Mouse (Mus musculus) bone marrow macrophage, adult 2 months (primary cell): ENCODE data around the gene Pf4. TPM values are rescaled to one million over a fixed set of nuclear protein-coding genes. Genes with fewer than 3 reads are reported as not detected.

Experiments
- H3K27ac ChIP-seq: 2 replicates; pipeline ENCODE4 v1.5.1; 2012; ENCODE audit warnings: low read depth, low read length; ENCODE audit not compliant: insufficient read depth
- H3K4me1 ChIP-seq: 2 replicates; pipeline ENCODE4 v1.6.1; 2012; ENCODE audit warnings: low read length; ENCODE audit not compliant: control insufficient read depth, insufficient read depth
- H3K4me3 ChIP-seq: 2 replicates; pipeline ENCODE4 v1.5.1; 2012; ENCODE audit warnings: mild to moderate bottlenecking, low read length, moderate library complexity; ENCODE audit not compliant: insufficient read depth
- CTCF ChIP-seq: IDR thresholded peaks from 2 replicates; pipeline ENCODE4 v1.5.1; 2012; ENCODE audit warnings: low read depth, mild to moderate bottlenecking, low read length, moderate library complexity
- POLR2A ChIP-seq: IDR thresholded peaks from 2 replicates; pipeline ENCODE4 v1.6.1; 2012; ENCODE audit warnings: mild to moderate bottlenecking, low read depth, low read length, borderline replicate concordance
- polyA plus RNA-seq: library from polyadenylated mRNA; stranded (reverse); fragments of >200 nt; gene quantifications from 2 replicates; pipeline ENCODE4 v1.2.4, GENCODE M21; 2012; ENCODE audit not compliant: missing spikeins, insufficient read depth, insufficient read length

Pf4 gene
- polyA plus RNA-seq, 1 experiment: 349 TPM

- H3K4me3 ChIP-seq: no peak overlapping the region
- H3K4me1 ChIP-seq: peaks cover 11% of the 10 kb centered on the region
- TF ChIP-seq POLR2A (no peak), CTCF (no peak)
- no peak overlapping the region for H3K27ac ChIP-seq
These were observed 11.4 kb upstream of the Pf4 start for GRCm38 (mm10) chr5:90760844-90761243.

- no peak overlapping the region for H3K27ac ChIP-seq
- no peak overlapping the region for H3K4me3 ChIP-seq
- TF ChIP-seq POLR2A (no peak), CTCF (no peak)
- H3K4me1 ChIP-seq: peaks cover 13% of the 10 kb centered on the region
These were observed 10.4 kb upstream of the Pf4 start for GRCm38 (mm10) chr5:90761834-90762233.

GRCm38 (mm10) chr5:90763912-90764665 is 8.1 kb upstream of the Pf4 start:
- no peak for TF ChIP-seq CTCF
- no peak for TF ChIP-seq POLR2A
- H3K4me3 ChIP-seq: no peak overlapping the region
- H3K4me1 ChIP-seq: peaks cover 14% of the 10 kb centered on the region
- no peak overlapping the region for H3K27ac ChIP-seq

GRCm38 (mm10) chr5:90765821-90766606 is 6.2 kb upstream of the Pf4 start:
- Histone ChIP-seq H3K4me3 (no peak overlapping the region), H3K4me1 (peaks cover 23% of the 10 kb centered on the region), H3K27ac (no peak overlapping the region)
- TF ChIP-seq POLR2A (no peak), CTCF (no peak)

- Histone ChIP-seq H3K4me3 (no peak within 1 kb of the TSS), H3K4me1 (peaks cover 36% of the 10 kb centered on the region), H3K27ac (no peak within 1 kb of the TSS)
- TF ChIP-seq CTCF (no peak), POLR2A (no peak)
These were observed 4.0 kb upstream of the Pf4 start, which contains the start of gene Ppbp for GRCm38 (mm10) chr5:90768218-90768617. Gene Ppbp (plus strand): TSS chr5:90768518.

- peak overlapping the region; percentile 97 for H3K27ac ChIP-seq
- H3K4me1 ChIP-seq: peaks cover 36% of the 10 kb centered on the region
- H3K4me3 ChIP-seq: no peak overlapping the region
- TF ChIP-seq CTCF (no peak), POLR2A (no peak)
These were observed 866 bp upstream of the Pf4 start for GRCm38 (mm10) chr5:90771369-90771768.

- Histone ChIP-seq H3K27ac (no peak overlapping the region), H3K4me1 (peaks cover 26% of the 10 kb centered on the region), H3K4me3 (no peak overlapping the region)
- no peak for TF ChIP-seq POLR2A
These were observed 3.3 kb downstream of the Pf4 start for GRCm38 (mm10) chr5:90775562-90775961.

GRCm38 (mm10) chr5:90777621-90778020 is 5.4 kb downstream of the Pf4 start:
- Histone ChIP-seq H3K4me1 (peaks cover 13% of the 10 kb centered on the region), H3K4me3 (no peak overlapping the region), H3K27ac (no peak overlapping the region)
- TF ChIP-seq CTCF (no peak), POLR2A (no peak)

- Histone ChIP-seq H3K27ac (no peak overlapping the region), H3K4me1 (peaks cover 9% of the 10 kb centered on the region), H3K4me3 (no peak overlapping the region)
- no peak for TF ChIP-seq POLR2A
These were observed 6.6 kb downstream of the Pf4 start for GRCm38 (mm10) chr5:90778856-90779255.

- Histone ChIP-seq H3K4me1 (peaks cover 5% of the 10 kb centered on the region), H3K27ac (no peak overlapping the region), H3K4me3 (no peak overlapping the region)
- TF ChIP-seq CTCF (no peak), POLR2A (no peak)
These were observed 11.5 kb downstream of the Pf4 start for GRCm38 (mm10) chr5:90783697-90784096.
